Mouse (Mus musculus): Measurements from ENCODE around the gene Fxyd4. TPM values are rescaled to one million over a fixed set of nuclear protein-coding genes. Genes with fewer than 3 reads are reported as not detected.
A peak's percentile ranks its signal among the peaks of the same experiment; 100 is the strongest.

Gene Fxyd4
- total RNA-seq, 2 experiments from 2014 or later = not detected

GRCm38 (mm10) chr6:117917576-117917975 lies 19.9 kb downstream of the Fxyd4 start:
- DNase-seq = peak; percentile 23 to 26

DNA sequence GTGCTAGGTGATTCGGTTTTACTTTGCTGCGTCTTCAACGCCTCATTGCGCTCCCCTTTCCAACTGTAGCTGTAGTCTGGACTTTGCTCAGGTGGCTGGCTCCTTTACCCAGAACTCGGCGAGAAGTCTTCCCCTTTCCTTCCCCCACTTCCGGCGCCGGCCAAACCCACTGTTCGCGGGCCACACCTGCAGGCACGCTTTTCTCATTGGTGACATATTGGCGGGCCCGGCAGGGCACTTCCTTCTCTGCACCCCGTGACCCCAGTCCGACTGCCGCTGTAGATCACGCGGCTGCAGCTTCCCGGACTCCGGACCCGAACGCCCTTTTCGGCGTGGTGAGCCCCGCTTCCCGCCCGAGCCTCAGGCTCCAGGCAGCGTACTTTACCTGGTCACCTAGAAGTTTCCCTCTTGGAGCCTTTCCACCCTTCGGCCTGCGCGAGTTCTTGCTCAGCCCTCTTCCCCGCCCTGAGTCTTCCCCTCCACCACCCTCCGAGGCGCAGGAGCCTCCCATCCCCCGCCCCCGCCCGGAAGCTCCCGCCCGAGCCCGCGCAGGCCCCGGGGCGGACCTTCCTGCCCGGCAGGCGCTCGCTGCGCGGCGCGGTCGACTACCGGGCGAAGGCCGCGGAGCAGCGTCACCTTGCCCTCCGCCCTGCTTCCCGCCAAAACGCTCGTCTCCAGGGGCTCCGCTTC lies 20.6 kb downstream of the Fxyd4 start:
- DNase-seq = peak; percentile 65 to 68

DNA sequence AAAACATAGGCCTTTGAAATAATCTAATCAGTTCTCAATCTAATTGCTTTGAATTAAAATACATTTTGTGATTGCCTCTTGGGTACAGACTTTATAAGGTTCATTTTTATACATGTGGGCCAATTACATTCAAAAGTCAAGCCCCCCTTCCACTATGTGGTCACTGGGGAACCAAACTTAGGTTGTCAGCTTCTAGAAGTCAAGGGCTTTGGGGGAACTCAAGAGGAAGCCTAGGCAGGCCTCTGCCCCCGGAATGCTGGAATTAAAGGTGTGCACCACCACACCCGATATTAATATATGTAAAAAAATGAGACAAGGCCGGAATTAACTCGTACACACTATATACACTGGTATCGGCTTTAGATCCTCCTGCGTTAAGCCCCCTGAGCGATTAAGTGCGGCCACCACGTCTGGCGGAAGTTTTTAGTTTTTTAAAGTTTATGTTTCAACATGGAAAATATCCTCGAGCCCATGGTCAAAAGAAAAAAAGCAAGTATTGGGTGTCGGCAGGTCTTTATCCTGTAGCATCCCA lies 21.2 kb downstream of the Fxyd4 start:
- DNase-seq = no peak

- no peak for DNase-seq
Measured at GRCm38 (mm10) chr6:117914541-117914940, 23.0 kb downstream of the Fxyd4 start.

GRCm38 (mm10) chr6:117910120-117910661 lies 27.3 kb downstream of the Fxyd4 start:
- no peak for DNase-seq

GRCm38 (mm10) chr6:117908424-117908900 lies 29.0 kb downstream of the Fxyd4 start:
- DNase-seq = no peak

DNA sequence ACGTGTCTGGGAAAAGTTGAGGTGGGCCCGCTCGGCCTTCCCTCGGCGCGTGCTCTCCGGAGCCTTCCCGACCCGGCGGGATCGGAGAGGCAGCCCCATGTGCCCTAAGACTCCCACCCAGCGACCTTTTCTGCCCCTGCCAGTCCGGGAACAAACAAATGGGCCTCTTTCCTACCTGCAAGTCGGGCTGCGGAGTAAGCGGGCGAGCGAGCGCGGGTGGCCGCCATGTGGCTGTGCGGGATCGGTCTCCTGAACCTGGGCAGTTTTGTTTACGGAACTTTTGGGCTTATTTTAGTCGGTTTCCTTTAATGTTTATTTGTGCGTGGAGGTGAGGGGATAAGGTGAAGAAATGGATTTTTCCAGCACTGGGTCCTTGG lies 29.5 kb downstream of the Fxyd4 start:
- DNase-seq = peak; percentile 19 to 20

- peak; percentile 44 to 62 for DNase-seq
Measured at GRCm38 (mm10) chr6:117907301-117907978, 30.1 kb downstream of the Fxyd4 start.

DNA sequence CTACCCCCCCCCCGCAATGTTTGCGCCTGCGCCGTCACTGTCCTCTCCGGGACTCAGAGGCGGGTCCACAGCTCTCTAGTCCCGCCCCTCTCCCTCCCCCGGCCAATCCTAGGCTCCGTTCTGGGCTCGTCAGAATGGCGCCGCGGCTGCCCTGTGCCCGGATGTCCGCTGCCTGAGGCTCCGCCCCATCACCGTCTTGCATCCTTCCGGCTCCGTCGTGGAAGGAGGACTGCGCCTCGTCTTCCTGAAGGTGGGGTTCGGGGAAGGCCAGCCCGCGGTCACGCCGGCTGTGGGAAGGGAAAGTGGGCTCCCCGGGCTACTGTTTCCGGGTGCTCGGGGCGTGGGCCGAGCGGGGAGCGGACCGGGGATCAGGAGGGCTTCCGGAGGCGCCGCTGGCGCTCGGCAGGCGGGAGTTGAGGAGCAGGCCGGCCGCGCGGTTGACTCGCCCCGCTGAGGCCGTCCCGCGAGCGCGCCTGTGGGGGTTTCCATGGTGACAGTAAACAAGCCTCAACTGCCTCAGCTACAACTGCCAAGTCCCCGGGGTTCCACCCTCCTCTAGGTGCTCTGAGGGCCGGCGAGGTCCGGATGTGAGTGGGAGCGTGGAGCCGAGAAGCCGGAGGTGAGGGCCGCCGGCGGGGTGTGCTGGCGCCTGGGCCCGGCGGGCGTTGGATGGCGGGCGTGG lies 30.8 kb downstream of the Fxyd4 start:
- DNase-seq = peak; percentile 97

DNA sequence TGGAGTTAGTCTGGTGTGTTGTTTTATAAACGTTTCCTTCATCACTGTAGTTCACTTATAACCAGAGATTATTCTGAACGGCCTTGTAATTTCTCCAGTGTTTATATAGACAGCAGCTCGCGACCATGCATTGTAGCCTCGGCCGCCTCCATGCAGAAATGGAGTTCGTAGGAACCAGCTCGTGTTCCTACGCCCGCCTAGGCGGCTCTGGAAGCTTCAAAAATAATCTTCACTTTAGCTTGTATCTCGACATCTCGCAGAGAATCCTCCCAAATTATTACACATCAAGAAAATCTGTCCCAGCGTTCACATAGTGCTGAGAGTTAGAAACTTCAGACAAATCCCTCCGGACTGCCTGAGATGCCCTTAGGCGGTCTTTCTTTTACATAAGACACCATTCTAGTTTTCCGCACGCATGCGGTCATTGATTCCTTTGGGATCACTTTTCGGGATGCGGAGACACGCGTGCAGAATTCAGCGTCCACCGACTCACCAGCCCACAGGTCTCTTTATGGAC lies 31.4 kb downstream of the Fxyd4 start:
- DNase-seq = peak; percentile 55 to 66

DNA sequence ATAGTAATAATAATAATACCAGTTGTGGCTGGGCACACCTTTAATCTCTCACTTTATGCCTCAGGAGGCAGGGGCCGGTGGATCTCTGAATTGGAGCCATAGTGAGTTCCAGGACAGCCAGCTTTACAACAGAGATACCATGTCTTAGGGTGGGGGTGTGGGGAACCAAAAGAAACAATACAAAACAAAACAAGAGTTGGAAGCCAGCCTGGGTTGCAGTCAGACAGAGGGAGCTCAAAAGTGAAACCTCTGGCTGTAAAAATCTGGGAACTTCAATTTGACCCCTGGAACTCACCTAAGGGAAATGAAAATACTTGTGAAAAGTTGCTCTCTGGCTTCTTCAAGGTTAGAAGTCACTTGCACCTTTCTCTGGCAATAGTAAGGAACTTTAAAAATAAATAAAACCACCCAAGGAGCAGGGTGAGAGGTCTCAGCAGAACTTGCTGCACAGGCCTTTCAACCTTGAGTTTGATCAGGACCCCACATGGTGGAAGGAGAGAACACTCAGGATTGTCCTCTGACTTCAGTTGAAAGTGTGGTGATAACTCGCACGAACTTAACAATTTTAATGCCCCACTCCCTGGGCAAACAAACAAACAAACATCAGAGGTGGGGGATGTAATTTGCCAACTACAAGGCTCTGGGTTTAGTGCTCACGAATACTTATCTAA lies 32.1 kb downstream of the Fxyd4 start:
- DNase-seq = no peak

DNA sequence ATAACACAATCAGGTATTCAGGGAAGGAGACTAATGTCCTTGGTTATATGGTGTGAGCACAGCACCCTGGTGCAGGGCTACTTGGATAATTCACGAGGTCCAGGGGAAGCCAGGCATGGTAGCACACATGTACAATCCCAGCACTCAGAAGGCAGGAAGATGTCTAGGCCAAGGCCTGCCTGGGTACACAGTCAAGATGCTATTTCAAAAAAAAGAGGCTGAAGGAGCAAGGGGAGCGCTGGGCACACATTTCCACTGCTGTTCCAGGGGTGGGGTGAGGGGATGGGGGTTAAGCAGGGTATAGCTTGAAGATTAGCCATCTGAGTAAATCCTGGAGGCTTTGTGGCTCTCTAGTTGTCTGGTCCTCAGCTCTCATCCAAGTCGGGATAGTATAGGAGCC lies 33.7 kb downstream of the Fxyd4 start:
- no peak for DNase-seq

- DNase-seq = no peak
Measured at GRCm38 (mm10) chr6:117902556-117902955, 34.9 kb downstream of the Fxyd4 start.

DNA sequence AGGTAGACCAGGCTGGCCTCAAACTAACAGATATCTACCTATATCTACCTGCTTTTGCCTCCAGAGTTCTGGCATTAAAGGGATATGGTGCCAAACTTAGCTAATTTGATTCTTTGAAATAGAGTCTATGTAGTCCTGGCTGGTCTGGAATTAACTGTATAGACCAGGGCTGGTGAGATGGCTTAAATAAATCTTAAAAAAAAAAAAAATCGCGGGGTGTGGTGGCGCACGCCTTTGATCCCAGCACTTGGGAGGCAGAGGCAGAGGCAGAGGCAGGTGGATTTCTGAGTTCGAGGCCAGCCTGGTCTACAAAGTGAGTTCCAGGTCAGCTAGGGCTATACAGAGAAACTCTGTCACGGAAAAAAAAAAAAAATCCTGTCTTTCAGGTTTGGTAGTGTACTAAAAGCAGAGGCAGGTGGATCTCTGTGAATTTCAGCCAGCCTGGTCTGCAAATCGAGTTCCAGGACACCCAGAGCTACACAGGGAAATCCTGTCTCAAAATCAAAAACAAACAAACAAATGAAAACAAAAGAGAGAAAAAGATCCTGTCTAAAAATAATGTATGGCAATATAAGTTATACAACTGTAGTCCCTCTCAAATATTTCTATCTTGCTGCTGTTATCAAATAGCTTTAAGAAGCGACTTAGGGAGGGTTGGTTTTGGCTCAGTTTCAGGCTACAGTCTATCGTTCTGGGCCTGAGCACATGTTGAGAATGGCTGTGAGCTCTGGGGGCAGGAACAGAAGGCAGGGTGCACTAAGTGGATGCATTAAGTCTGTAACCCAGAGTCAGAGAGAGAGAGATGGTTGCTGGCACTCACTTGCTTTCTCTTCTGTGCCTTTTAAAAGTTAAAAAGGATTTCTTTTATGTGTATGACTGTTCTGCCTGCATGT lies 35.7 kb downstream of the Fxyd4 start:
- DNase-seq = no peak

- DNase-seq = peak; percentile 29 to 31
Measured at GRCm38 (mm10) chr6:117900126-117901080, 37.1 kb downstream of the Fxyd4 start, which contains the start of gene Hnrnpf. Gene Hnrnpf (plus strand): TSS chr6:117900324.

GRCm38 (mm10) chr6:117897800-117898199 lies 39.7 kb downstream of the Fxyd4 start:
- no peak for DNase-seq

GRCm38 (mm10) chr6:117893435-117893834 lies 44.1 kb downstream of the Fxyd4 start:
- no peak for DNase-seq

GRCm38 (mm10) chr6:117892386-117892785 lies 45.1 kb downstream of the Fxyd4 start:
- DNase-seq = no peak

DNA sequence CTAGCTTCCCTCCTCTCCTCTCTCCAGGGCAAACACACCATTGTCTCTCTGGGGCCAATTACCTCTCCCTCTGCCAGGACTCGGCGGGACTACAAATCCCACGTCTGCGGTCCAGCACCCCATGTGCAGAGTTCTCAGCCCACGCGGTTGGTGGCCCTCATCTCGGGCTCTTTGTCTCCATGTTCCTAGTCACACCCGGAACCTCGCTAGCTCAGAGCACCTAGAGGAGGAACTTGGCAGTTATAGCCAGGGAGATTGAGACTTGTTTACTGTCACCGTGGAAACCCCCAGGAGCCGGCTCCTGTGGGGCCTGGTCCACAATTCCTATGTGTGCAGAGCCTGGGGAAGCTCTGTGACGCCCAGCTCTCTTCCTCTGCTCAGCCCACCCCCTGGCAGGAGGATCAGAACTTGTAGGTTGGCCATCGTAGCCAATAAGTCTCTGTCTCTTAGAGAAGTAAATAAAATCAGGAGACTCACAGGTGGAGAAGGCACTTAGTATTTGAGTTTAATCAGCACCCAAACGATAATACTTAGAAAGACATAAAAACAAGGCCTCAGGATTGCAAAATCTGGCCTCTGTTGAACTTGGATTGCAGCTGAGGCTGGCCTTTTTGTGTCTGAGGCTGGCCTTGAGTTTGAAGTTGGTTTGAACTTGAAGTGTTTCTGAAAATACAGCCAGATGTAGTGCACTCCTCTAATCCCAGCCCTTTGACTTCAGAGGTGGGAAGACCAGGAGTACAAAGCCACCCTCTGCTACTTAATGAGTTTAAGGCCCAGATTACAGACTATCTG lies 45.9 kb downstream of the Fxyd4 start:
- no peak for DNase-seq

All from layer of hippocampus, postnatal 36 days (tissue).